Mouse (Mus musculus): ENCODE results near the gene Rbm17. TPM values are rescaled to one million over a fixed set of nuclear protein-coding genes. Genes with fewer than 3 reads are reported as not detected.

Gene Rbm17
- total RNA-seq, 1 experiment from 2014 or later = 121 TPM

GRCm38 (mm10) chr2:11596690-11597089 is 7.3 kb downstream of the Rbm17 start:
- DNase-seq = peak; percentile 61

DNA sequence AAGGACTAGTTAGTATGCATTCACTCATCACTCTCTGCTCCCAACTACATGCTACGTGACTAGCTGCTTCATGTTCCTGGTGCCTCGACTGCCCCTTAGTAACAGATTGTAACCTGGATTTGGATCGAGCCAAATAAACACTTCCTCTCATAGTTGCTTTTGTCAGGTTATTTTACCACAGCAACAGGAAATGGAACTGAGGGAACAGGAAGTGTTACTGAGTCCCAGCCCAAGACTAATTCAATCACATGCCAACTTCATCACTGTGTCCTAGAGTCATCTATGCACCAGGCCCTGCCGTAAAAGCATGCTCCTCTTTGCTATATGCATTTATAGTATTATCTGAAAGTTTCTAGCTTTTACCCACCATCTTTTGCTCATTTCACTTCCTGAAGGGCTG is 16.0 kb downstream of the Rbm17 start:
- DNase-seq = no peak

DNA sequence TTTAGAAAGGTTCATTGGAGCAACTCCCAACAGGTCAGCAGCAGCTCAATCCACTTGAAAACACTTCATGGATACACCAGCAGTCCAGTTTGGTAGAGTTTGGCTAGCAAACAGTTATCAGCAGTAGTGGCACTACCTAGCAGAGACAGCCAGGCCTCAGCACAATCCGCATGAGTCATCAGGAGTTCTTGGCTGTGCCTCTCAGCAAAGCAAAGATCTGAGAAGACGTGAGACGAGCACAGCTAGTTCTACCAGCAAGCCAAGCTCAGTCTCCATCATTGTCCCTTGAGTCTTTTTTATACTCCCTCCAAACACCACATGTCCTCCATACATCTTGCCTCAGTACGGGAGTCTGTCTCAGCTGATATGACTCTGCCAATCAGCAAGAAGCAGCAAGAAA is 24.6 kb downstream of the Rbm17 start:
- no peak for DNase-seq

- DNase-seq = no peak
These were observed 25.8 kb downstream of the Rbm17 start for GRCm38 (mm10) chr2:11578187-11578586.

- no peak for DNase-seq
These were observed 30.3 kb downstream of the Rbm17 start for GRCm38 (mm10) chr2:11573684-11574083.

DNA sequence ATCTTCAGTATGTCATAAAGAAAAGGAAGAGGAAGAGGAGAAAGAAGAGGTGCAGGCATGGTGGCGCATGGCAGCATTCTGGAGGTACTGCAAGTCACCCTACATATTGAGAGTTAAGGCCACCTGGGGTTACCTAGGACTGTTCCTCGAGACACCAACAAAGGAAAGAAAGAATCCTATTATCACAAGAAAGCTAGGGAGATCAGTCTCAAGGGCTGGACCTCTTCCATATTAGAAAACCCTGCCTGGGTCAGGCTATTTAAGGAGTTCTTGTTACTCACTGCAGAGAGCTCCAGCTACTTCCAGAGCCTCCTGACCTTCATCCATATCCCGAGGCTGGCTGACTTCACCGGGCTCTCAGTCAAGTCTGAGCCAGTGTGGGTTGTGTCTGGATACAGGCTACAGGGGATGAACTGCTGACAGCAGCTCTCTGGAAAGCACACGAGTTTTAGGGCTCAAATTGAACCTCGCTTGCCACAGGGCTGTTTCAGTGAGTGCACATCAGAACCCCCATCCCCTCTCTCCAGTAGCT is 32.9 kb downstream of the Rbm17 start:
- DNase-seq = peak; percentile 60

GRCm38 (mm10) chr2:11568471-11568870 is 35.5 kb downstream of the Rbm17 start:
- DNase-seq = peak; percentile 71

DNA sequence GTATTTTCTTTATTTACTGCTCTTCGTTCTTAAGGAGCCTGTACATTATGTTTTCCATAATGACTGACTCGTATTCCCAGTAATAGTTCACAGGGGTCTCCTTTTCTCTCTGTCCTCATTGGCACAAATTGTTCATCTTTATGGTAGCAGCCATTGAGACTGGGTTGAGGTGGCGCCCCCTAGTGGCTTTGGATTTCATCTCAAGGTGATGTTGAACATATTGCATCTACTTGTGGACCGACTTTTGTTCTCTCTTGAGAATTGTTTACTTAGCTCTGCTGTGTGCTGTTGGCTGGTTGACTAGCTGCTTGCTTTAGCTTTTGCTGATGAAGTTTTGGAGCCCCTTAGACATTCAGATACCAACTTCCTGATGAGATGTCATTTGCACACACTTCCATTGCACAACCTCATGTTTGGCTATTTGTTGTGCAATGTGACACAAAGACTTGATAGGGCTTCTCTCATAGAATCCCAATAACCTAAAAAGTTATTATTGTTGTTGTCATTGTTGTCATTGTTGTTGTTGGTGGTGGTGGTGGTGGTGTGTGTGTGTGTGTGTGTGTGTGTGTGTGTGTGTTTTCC is 36.1 kb downstream of the Rbm17 start:
- peak; percentile 74 for DNase-seq

GRCm38 (mm10) chr2:11566898-11567297 is 37.1 kb downstream of the Rbm17 start:
- DNase-seq = no peak

- DNase-seq = no peak
These were observed 37.7 kb downstream of the Rbm17 start for GRCm38 (mm10) chr2:11566241-11566640.

DNA sequence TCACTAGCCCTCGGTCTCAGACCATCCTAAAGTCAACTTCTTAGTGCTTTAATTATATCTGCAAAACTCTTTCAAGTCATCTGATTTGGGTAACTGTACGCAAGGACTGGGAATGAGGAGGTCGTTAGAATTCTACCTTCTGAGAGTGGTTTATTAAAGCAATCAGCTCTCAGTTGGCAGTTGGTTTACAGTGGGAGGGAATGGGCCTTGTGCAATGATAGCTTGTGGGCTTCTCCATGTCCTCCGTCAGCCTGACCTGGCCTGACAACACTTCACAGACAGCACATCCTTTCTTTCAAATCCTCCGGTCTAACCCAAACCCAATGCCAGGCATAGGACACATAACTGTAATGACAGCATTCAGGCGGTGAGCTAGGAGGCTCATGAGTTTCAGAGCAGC is 39.2 kb downstream of the Rbm17 start:
- no peak for DNase-seq

DNA sequence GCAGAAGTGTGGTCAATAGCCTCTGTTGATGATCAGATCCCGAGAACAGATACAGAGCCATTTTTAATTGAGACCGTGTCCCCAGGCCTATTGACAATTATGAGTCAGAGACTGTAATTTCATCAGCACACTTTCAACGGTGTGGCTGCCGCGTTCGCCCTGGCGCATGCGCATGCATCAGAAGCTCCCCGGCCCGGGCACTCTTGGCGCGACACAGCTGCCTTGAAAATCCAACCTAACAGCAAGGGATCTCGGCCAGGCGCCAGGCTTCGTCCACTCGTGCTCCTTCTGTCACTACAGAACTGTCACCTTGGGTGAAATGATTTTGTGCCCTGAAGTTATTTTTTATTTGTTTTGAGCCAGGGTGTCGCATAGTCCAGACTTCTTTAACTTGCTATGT is 40.7 kb downstream of the Rbm17 start:
- peak; percentile 67 for DNase-seq

DNA sequence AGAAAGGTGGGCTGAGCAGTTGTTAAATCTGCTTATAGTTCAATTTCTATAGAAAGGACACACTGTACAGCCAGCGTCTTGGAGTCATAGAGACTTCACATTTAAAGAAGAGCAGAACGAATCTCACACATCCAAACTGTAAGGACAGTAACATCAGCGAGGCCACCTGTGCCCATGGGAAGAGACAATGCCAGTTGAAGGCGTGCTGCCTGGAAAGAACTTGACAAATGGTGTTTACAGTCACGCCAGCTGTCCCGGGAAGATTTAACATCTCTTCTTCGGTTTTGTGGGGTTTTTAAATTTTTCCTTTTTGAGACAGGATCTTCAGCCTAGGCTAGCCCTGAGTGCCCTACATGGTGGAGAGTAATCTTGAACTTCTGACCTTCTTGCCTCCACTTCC is 45.3 kb downstream of the Rbm17 start:
- no peak for DNase-seq

DNA sequence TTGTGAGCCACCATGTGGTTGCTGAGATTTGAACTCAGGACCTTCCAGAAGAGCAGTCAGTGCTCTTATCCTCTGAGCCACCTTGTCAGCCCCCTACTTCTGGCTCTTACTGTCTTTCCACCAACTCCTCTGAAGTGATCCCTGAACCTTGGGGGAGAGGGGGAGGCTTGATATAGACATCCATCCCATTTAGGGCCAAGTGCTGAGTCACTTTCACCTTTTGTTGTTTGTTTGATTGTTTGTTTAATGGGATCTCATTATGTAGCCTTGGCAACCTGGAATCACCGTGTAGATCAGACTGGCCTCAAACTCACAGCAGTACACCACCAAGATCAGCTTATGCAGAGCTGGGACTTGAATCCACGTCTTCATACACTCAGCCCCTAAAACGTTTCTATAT is 46.7 kb downstream of the Rbm17 start:
- no peak for DNase-seq

GRCm38 (mm10) chr2:11555316-11555715 is 48.6 kb downstream of the Rbm17 start:
- DNase-seq = no peak

GRCm38 (mm10) chr2:11553471-11554400 is 50.2 kb downstream of the Rbm17 start, which contains the start of gene Pfkfb3:
Gene Pfkfb3 (minus strand): TSS chr2:11554077.
- DNase-seq = peak; percentile 91

DNA sequence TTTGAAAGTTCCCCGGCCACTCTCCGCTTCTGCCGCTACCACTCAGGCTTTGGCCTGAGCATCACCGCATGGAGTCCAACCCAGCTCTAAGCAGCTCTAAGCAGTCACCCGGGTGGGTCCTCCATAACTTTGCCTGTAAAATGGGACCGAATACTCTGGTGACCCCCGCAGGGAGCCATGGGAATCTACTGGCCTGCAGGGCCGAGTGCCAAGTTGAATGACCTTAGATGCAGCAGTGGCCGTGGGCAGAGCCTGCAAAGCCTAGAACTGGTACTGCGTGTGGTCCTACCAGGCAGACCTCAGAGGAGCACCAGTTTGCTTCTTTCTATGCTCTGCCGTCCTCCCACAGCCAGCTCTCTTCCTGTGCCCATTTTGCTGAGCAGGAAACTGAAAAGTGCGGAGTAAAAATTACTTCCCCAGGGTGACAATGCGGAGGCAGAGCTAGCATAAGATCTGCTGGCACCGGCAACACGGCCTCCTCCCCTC is 50.9 kb downstream of the Rbm17 start:
- DNase-seq = peak; percentile 81

DNA sequence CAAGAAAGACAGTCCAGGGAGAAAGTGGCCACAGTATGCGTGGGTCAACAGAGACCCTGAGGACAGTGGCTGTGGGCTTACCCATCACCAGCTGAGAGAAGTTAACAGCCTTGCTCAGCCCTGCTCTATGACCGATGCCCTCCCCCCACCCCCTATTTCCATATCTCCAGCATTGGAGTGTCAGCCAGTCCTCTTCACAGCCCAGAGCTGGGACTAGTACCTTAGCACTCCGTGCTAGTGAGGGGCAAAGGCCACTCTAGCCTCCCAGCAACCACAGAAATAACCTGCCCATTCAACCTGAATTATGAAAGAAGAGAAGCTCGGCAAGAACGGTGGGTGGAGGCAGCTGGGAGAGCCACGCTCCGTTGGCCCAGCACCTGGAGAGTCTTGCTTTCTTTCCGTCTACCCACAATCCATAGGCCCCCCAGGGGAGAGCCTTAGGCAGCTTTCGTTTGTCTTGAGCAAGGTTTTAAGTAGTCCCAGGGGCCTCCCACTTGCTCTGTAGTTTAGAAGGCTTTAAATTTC is 51.6 kb downstream of the Rbm17 start:
- DNase-seq = peak; percentile 36

DNA sequence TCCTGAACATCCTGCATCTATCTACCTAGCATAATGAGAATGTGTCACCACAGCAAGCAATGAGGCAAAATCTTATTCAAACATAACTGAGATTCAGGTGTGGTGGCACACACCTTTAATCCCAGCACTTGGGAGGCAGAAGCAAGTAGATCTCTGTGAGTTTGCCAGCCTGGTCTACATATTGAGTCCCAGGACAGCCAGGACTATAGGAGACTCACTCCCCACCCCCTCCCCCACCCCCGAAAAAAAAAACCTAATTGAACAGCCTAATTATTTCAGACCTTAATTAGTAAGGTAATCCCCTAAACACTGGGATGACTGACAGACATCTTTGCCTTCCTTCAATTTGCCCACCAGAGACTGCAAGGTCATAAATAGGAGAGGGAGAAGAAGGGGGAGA is 52.2 kb downstream of the Rbm17 start:
- DNase-seq = no peak

DNA sequence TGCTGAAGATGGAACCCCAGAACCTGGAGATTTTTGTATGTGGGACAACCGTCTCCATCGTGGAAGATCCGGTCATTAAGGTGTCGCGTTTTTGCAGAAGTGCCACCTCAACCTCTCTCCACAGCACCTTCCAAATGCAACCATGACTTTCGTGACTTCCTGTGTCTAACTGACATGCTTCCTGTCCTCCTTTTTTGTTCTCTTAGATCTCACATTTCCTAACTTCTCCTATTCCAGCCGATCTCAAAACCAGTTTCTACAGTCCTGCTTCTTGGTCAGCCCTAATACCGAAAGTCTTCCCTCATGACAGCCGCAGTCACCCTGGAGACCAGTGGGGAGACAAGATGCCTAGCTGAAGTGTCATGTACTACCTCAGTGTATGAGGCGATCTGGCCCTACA is 55.4 kb downstream of the Rbm17 start:
- DNase-seq = no peak

DNA sequence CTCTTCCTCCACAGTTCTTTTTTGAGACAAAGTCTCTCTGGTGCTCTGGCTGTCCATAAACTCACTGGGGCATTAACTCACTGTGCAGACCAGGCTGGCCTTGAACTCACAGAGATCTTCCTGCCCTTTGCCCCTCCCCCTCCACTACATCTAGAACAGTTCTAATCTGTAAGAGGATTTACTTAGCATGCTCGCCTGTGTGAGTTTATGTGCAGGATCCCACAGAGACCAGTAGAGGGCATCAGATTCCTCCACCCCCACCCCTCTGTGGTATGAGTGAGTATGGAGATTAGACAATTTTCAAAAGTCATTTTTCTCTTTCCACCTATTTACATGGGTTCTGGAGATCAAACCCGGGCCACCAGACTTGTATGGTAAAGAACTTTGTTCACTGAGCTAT is 56.3 kb downstream of the Rbm17 start:
- peak; percentile 62 for DNase-seq

DNA sequence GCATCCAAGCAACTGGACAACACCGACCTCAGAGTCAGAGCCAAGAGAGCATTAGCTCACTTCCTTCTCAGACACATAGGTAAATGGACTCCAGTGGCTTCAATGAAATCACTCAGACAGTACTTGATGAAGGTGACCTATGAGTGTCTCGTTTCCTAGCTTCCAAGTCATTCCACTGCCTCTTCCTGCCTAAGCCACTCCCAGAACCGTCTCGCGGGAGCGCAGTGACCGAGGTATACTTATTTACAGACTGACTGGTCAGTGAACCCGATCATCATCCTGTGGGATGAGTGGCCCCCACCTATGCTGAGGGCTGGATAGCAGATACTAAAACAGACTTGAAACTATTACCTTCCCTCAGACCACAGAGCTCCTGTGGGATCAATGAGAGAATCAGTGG is 57.9 kb downstream of the Rbm17 start:
- DNase-seq = no peak

DNA sequence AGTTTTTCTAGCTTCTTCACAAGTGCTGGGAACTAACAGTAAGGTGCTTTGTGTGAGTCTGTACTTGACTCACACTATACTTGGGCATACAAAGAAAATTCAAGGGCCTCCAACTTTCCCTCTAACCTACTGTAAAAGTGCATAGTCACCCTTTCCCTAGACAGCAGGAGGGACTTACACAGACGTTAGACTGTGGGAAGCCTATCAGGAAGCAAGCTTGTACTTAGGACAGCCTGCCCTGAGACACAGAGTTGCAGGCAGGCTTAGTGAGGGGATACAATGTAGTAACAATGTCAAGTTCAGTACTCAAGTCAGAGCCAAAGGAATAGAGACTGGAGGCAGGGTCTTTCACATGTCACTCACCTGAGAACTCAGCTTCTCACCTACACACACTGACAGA is 58.6 kb downstream of the Rbm17 start:
- no peak for DNase-seq

Measured in adrenal gland, postnatal 14 days (tissue).